Mouse (Mus musculus): ENCODE data around the gene Olfr32.
"Not testable (repeated sequence)": the region's sequence is repeated elsewhere in the genome, so short reads cannot be mapped to it uniquely, and the experiment has no call there.

The Olfr32 gene

GRCm38 (mm10) chr2:90142196-90142595 lies at the start of gene Olfr32:
Gene Olfr32 (minus strand): TSS chr2:90142296.
- DNase-seq, result no peak

GRCm38 (mm10) chr2:90187082-90187481 lies 45.0 kb upstream of the Olfr32 start:
- not testable (repeated sequence) for DNase-seq

- not testable (repeated sequence) for DNase-seq
Measured at GRCm38 (mm10) chr2:90186082-90186481, 44.0 kb upstream of the Olfr32 start.

DNA sequence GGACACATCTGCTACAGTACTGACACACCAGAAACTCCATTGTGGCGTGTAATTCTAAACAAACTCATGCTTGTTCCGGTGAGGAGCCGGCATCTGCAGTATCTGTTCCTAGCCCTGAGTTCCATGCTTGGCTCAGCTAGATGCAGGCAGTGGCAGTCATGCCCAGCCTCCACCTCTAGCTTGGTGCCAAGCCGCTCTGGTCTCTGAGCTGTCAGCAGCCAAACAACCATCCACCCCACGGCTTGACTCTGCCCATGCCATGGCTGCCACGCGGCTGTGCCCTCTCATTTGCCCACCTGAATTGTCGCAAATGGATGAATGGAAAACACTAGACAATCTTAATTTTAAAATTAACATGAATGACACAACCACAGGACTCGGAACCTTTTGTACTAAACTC lies 11.8 kb upstream of the Olfr32 start:
- DNase-seq, result no peak

DNA sequence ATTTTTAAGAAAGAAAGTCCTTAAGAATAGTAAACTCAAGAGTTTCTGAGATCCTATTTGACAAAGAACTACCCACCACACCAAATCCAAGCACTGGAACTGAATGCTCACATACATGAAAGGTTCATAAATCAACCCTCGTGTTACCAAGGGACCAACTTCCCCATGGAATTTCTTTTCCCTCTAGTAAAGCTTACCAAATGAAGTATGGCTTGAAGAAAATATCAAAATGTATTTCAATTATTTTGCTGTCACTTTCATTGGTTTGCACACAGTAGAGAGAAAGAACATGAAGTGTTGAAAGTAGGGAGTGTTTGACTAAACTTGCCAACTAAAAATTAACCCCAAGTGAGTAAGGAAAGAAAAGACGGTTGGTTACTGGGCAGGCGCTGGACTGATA lies 10.9 kb upstream of the Olfr32 start, which contains the start of gene Olfr1270:
Gene Olfr1270, minus strand, starts transcription at position 101 of the 400 bp plus-strand sequence.
- DNase-seq, result no peak

DNA sequence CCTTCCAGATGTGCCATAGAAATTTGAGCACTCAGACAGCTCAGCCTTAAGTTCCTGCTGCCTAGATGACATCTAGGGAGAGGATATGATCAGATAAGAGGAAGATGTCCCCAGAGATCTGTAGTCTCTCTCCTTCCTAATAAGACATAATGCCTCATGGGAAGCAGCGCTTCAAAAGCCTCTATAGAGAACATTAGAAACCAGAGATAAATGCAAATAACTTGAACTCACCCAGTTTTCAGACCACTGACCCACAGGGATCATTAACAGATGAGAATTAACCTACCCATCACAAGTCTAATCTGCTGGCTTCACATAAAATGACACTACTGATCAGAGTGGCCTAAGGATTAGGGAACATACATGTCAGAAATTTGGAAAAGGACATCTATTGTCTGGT lies 20.8 kb downstream of the Olfr32 start, which contains the start of gene Olfr1269:
Gene Olfr1269, minus strand, starts transcription at position 101 of the 400 bp plus-strand sequence.
- DNase-seq, result no peak
